Mouse (Mus musculus) C2C12 (cell line): ENCODE results near the gene Glt8d2. TPM values are rescaled to one million over a fixed set of nuclear protein-coding genes. Genes with fewer than 3 reads are reported as not detected.

ENCODE experiments used
- H3K27me3 ChIP-seq: one replicate; pipeline ENCODE4 v1.6.1; 2011; ENCODE audit not compliant: control insufficient read depth, insufficient read depth, insufficient read length
- H3K36me3 ChIP-seq: one replicate; pipeline ENCODE4 v1.6.1; 2011; ENCODE audit not compliant: control insufficient read depth, insufficient read depth
- H3K4me3 ChIP-seq: one replicate; pipeline ENCODE4 v1.5.1; 2011; ENCODE audit warnings: mild to moderate bottlenecking, control low read depth; ENCODE audit not compliant: poor library complexity, insufficient read depth, severe bottlenecking
- H3K79me2 ChIP-seq: one replicate; pipeline ENCODE4 v1.6.1; 2011; ENCODE audit not compliant: control insufficient read depth, insufficient read depth
- H3K79me3 ChIP-seq: one replicate; pipeline ENCODE4 v1.6.1; 2011; ENCODE audit warnings: low read depth, control low read depth
- H3ac ChIP-seq: one replicate; pipeline ENCODE3; 2011; ENCODE audit warnings: low read depth; ENCODE audit not compliant: control insufficient read depth, insufficient read length
- CEBPB ChIP-seq: IDR thresholded peaks from one replicate; pipeline ENCODE4 v1.6.1; 2011; ENCODE audit warnings: low read depth, mild to moderate bottlenecking, control low read depth, moderate library complexity
- CTCF ChIP-seq: IDR thresholded peaks from one replicate; pipeline ENCODE4 v1.5.1; 2011; ENCODE audit not compliant: control insufficient read depth, insufficient read depth, insufficient read length
- FOSL1 ChIP-seq: IDR thresholded peaks from one replicate; pipeline ENCODE4 v1.8.0; 2011; ENCODE audit warnings: mild to moderate bottlenecking, low read length; ENCODE audit not compliant: poor library complexity, insufficient read depth, severe bottlenecking
- MAX ChIP-seq: IDR thresholded peaks from one replicate; pipeline ENCODE4 v1.6.1; 2011; ENCODE audit warnings: mild to moderate bottlenecking, control low read depth
- MYOD1 ChIP-seq: IDR thresholded peaks from one replicate; pipeline ENCODE4 v1.6.1; 2011; ENCODE audit warnings: low read depth; ENCODE audit not compliant: control insufficient read depth, insufficient read length
- MYOG ChIP-seq: IDR thresholded peaks from one replicate; pipeline ENCODE4 v1.6.1; 2011; ENCODE audit not compliant: control insufficient read depth, insufficient read length; ENCODE audit errors: extremely low read depth
- USF1 ChIP-seq: IDR thresholded peaks from one replicate; pipeline ENCODE4 v1.6.1; 2011; ENCODE audit warnings: low read depth, mild to moderate bottlenecking, control low read depth, moderate library complexity
- polyA plus RNA-seq: library from polyadenylated mRNA; unstranded; fragments of >200 nt; fragmentation: generic; extraction: Trizol; gene quantifications from one replicate; pipeline ENCODE4 v1.2.1, GENCODE M21; 2012; ENCODE audit warnings: missing spikeins

Glt8d2 gene
- polyA plus RNA-seq, 1 experiment = 2.0 TPM

- TF ChIP-seq CTCF (no peak), MYOD1 (no peak), CEBPB (no peak), MAX (no peak), FOSL1 (no peak), MYOG (no peak), USF1 (no peak)
- H3ac ChIP-seq = no peak overlapping the region
- no peak overlapping the region for H3K4me3 ChIP-seq
- H3K27me3 ChIP-seq = no peaks in the 10 kb centered on the region
- peaks cover 14% of the 10 kb centered on the region for H3K79me3 ChIP-seq
- peaks cover 81% of the 10 kb centered on the region for H3K36me3 ChIP-seq
- H3K79me2 ChIP-seq = peaks cover 28% of the 10 kb centered on the region
These were observed 49.0 kb downstream of the Glt8d2 start for GRCm38 (mm10) chr10:82641481-82641880.

DNA sequence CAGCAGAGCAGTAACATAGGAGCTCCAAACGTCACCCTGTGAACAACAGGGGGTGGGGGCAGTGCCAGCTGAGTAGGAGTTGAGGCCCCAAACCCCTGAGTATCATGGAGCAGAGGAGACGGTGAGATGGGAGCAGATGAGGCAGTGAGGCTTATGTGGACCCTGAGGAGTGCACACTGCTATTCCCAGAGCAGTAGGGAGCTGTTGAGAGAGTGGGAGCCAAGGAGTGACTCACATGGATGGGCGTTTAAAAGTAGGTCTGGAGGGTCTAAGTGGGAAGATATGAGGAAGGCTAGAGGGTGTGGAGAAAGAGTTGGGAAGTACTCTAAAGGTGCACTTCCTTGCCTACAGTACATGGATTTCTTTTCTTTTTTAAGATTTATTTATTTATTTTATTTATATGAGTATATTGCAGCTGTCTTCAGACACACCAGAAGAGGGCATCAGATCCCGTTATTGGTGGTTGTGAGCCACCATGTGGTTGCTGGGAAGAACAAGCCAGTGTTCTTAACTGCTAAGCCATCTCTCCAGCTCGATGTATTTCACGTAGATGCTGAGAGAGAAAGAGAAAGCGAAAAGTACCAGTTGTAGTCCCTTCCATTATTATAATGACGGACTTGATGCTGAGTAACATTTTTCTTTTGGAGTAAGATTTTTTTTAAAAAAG is 51.3 kb downstream of the Glt8d2 start:
- no peak for TF ChIP-seq MYOD1
- TF ChIP-seq MYOG = no peak
- no peak for TF ChIP-seq USF1
- TF ChIP-seq CTCF = no peak
- no peak for TF ChIP-seq CEBPB
- TF ChIP-seq FOSL1 = no peak
- TF ChIP-seq MAX = no peak
- Histone ChIP-seq H3K27me3 (no peaks in the 10 kb centered on the region), H3K36me3 (peaks cover 81% of the 10 kb centered on the region), H3K79me3 (peaks cover 34% of the 10 kb centered on the region), H3K79me2 (peaks cover 51% of the 10 kb centered on the region), H3ac (no peak overlapping the region), H3K4me3 (no peak overlapping the region)

DNA sequence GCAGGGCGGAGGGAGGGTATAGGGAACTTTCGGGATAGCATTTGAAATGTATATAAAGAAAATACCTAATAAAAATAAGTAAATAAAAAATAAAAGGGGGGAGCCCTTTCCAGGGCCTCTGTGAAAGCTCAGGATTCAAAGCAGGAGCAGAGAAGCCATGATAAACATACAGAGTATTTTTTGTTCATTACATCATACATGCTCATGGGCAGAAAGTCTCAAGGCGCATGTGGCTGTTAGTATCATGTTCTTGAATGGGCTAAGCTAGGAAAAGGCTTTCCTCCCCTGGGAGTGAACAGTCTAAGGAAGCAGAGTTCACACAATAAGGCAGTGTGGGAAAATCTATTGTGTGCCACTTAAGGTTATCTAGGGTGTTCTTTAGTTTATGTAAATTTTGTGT is 54.1 kb downstream of the Glt8d2 start:
- peaks cover 61% of the 10 kb centered on the region for H3K79me3 ChIP-seq
- H3K79me2 ChIP-seq = peaks cover 80% of the 10 kb centered on the region
- no peak for TF ChIP-seq MYOG
- no peak overlapping the region for H3ac ChIP-seq
- H3K4me3 ChIP-seq = no peak overlapping the region
- H3K36me3 ChIP-seq = peaks cover 72% of the 10 kb centered on the region
- H3K27me3 ChIP-seq = no peaks in the 10 kb centered on the region

- Histone ChIP-seq H3K27me3 (no peaks in the 10 kb centered on the region), H3K36me3 (peaks cover 53% of the 10 kb centered on the region), H3K79me3 (peaks cover 72% of the 10 kb centered on the region), H3K4me3 (no peak overlapping the region), H3ac (no peak overlapping the region), H3K79me2 (peaks cover 92% of the 10 kb centered on the region)
- no peak for TF ChIP-seq USF1
- TF ChIP-seq FOSL1 = no peak
- no peak for TF ChIP-seq MYOD1
- TF ChIP-seq MYOG = no peak
- TF ChIP-seq CTCF = no peak
- no peak for TF ChIP-seq MAX
- no peak for TF ChIP-seq CEBPB
These were observed 56.1 kb downstream of the Glt8d2 start for GRCm38 (mm10) chr10:82634348-82634747.

- Histone ChIP-seq H3K27me3 (no peaks in the 10 kb centered on the region), H3K79me2 (peaks cover 78% of the 10 kb centered on the region), H3K36me3 (peaks cover 40% of the 10 kb centered on the region), H3ac (no peak overlapping the region), H3K79me3 (peaks cover 71% of the 10 kb centered on the region), H3K4me3 (no peak overlapping the region)
- TF ChIP-seq CTCF (no peak), USF1 (no peak), CEBPB (no peak), MAX (no peak), FOSL1 (no peak), MYOD1 (no peak), MYOG (no peak)
These were observed 57.8 kb downstream of the Glt8d2 start for GRCm38 (mm10) chr10:82632496-82633280.

DNA sequence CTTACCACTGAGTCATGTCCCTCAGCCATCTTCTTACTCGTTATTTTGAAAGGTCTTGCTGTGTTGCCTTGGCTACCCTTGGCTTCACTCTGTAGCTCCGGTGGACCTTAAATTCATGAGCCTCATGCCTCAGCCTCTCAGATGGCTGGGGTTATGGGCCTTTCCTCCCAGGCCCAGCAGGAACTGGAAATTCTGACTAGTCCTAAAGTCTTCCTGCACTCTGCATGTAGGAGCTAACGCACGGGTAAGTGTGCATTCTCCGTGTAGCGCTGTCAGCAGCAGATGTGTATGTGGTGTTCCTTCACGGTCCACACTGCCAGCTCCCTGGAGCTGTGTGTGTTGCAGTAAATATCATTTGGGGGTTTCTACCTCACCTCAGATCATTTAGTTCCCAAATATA is 59.3 kb downstream of the Glt8d2 start:
- Histone ChIP-seq H3K4me3 (no peak overlapping the region), H3K79me3 (peaks cover 59% of the 10 kb centered on the region), H3K36me3 (peaks cover 27% of the 10 kb centered on the region), H3K27me3 (no peaks in the 10 kb centered on the region), H3ac (peak overlapping the region; percentile 0), H3K79me2 (peaks cover 63% of the 10 kb centered on the region)
- TF ChIP-seq MYOD1 (no peak), MYOG (no peak), FOSL1 (no peak), CEBPB (no peak), MAX (no peak), USF1 (no peak), CTCF (no peak)
